Mouse (Mus musculus) forebrain, embryonic 14.5 days (tissue): ENCODE data around the gene En2. TPM values are rescaled to one million over a fixed set of nuclear protein-coding genes. Genes with fewer than 3 reads are reported as not detected.

Source experiments
- ATAC-seq: fragments of 200-750 bp; cut with Nextera tagmentation; 2 replicates; pipeline ENCODE4 v1.8.0; 2017; ENCODE audit warnings: mild to moderate bottlenecking, moderate library complexity
- DNase-seq: peaks from one replicate; pipeline ENCODE4 v3.0.0-alpha.2; 2015; ENCODE audit warnings: low spot score
- H3K27ac ChIP-seq: fragments of 300-500 bp; sonication (generic); 2 replicates; pipeline ENCODE4 v1.5.1; 2014; ENCODE audit warnings: low read depth, mild to moderate bottlenecking, control low read depth, low read length, moderate library complexity
- H3K27me3 ChIP-seq: fragments of 300-500 bp; sonication (generic); replicated peaks from 2 replicates; pipeline ENCODE4 v1.6.1; 2014; ENCODE audit warnings: low read length, control low read depth, mixed read lengths; ENCODE audit not compliant: control insufficient read depth, insufficient read depth
- H3K36me3 ChIP-seq: fragments of 300-500 bp; sonication (generic); 2 replicates; pipeline ENCODE4 v1.6.1; 2014; ENCODE audit warnings: low read length, control low read depth; ENCODE audit not compliant: control insufficient read depth, insufficient read depth
- H3K4me1 ChIP-seq: fragments of 300-500 bp; sonication (generic); 2 replicates; pipeline ENCODE4 v1.6.1; 2014; ENCODE audit warnings: antibody characterized with exemption, low read length, control low read depth; ENCODE audit not compliant: control insufficient read depth, insufficient read depth
- H3K4me2 ChIP-seq: fragments of 300-500 bp; sonication (generic); 2 replicates; pipeline ENCODE4 v1.6.1; 2014; ENCODE audit warnings: mild to moderate bottlenecking, control low read depth, low read length
- H3K4me3 ChIP-seq: fragments of 300-500 bp; sonication (generic); 2 replicates; pipeline ENCODE4 v1.5.1; 2014; ENCODE audit warnings: low read depth, low read length, control low read depth
- H3K9ac ChIP-seq: fragments of 300-500 bp; sonication (generic); 2 replicates; pipeline ENCODE4 v1.6.1; 2014; ENCODE audit warnings: mild to moderate bottlenecking, low read length, control low read depth, moderate library complexity
- H3K9me3 ChIP-seq: fragments of 300-500 bp; sonication (generic); replicated peaks from 2 replicates; pipeline ENCODE4 v1.6.1; 2016; ENCODE audit warnings: low read length, control low read depth, mixed read lengths; ENCODE audit not compliant: control insufficient read depth
- WGBS: fragments of 180-500 bp; shearing (Covaris S2); extraction: QIAGEN DNeasy Blood & Tissue Kit; methylation state at CpG from one replicate; pipeline ENCODE4 v1.1.7; 2014; 5-methylcytosine and 5-hydroxymethylcytosine counted together
- polyA plus RNA-seq: library from polyadenylated mRNA; unstranded; fragments of >200 nt; fragmentation: Nextera tagmentation; extraction: Ambion mirVana; gene quantifications from 2 replicates; pipeline ENCODE4 v1.2.1, GENCODE M21; 2014

Gene En2
- polyA plus RNA-seq = not detected in 2 replicates

- WGBS = under 1% methylated on average over 76 of the region's 113 CpGs
- DNase-seq = peak; percentile 82
- Histone ChIP-seq H3K4me3 (peak within 1 kb of the TSS; percentile 36), H3K4me1 (peaks cover 9% of the 10 kb centered on the region; the same call in 1 of the 2 replicates), H3K9ac (peak within 1 kb of the TSS; percentile 8; the same call in 1 of the 2 replicates), H3K27me3 (peaks cover 88% of the 10 kb centered on the region), H3K36me3 (no peaks in the 10 kb centered on the region), H3K4me2 (peak within 1 kb of the TSS; percentile 80), H3K27ac (no peak within 1 kb of the TSS), H3K9me3 (no peaks in the 10 kb centered on the region)
- ATAC-seq = peak; percentile 86
These were observed at the start of gene En2 for GRCm38 (mm10) chr5:28165358-28166255. En2 (plus strand) TSS chr5:28165694.

- under 1% methylated on average over 13 of the region's 13 CpGs for WGBS
- H3K4me3 ChIP-seq = no peak overlapping the region
- no peak for ATAC-seq
These were observed 48.1 kb upstream of the En2 start for GRCm38 (mm10) chr5:28117251-28117880.

GRCm38 (mm10) chr5:28117882-28118530 lies 47.5 kb upstream of the En2 start:
- Histone ChIP-seq H3K27me3 (peaks cover 63% of the 10 kb centered on the region), H3K4me3 (no peak overlapping the region; the same call in 1 of the 2 replicates), H3K9me3 (no peaks in the 10 kb centered on the region), H3K9ac (no peak overlapping the region), H3K36me3 (no peaks in the 10 kb centered on the region), H3K4me1 (no peaks in the 10 kb centered on the region), H3K4me2 (peak overlapping the region; percentile 20; the same call in 1 of the 2 replicates), H3K27ac (no peak overlapping the region)
- WGBS = under 1% methylated on average over 30 of the region's 30 CpGs
- DNase-seq (no peak), ATAC-seq (no peak)

More at GRCm38 (mm10) chr5:28117251-28117880, 48.1 kb upstream of the En2 start:
- no peaks in the 10 kb centered on the region for H3K4me1 ChIP-seq
- peaks cover 58% of the 10 kb centered on the region for H3K27me3 ChIP-seq
- no peak overlapping the region for H3K27ac ChIP-seq
- no peak overlapping the region for H3K9ac ChIP-seq
- no peak for DNase-seq
- H3K9me3 ChIP-seq = no peaks in the 10 kb centered on the region
- no peaks in the 10 kb centered on the region for H3K36me3 ChIP-seq
- no peak overlapping the region for H3K4me2 ChIP-seq

GRCm38 (mm10) chr5:28118531-28118925 lies 47.0 kb upstream of the En2 start:
- WGBS = under 1% methylated on average over 19 of the region's 19 CpGs
- H3K4me2 ChIP-seq = peak overlapping the region; percentile 20; the same call in 1 of the 2 replicates
- peaks cover 68% of the 10 kb centered on the region for H3K27me3 ChIP-seq
- no peak for DNase-seq
- H3K4me3 ChIP-seq = no peak overlapping the region; the same call in 1 of the 2 replicates
- no peaks in the 10 kb centered on the region for H3K36me3 ChIP-seq
- no peak overlapping the region for H3K9ac ChIP-seq
- no peak for ATAC-seq
- H3K9me3 ChIP-seq = no peaks in the 10 kb centered on the region
- no peaks in the 10 kb centered on the region for H3K4me1 ChIP-seq
- no peak overlapping the region for H3K27ac ChIP-seq

- no peak overlapping the region for H3K27ac ChIP-seq
- ATAC-seq (no peak), DNase-seq (no peak)
- no peak overlapping the region for H3K4me2 ChIP-seq
- 22% methylated on average over 3 of the region's 3 CpGs for WGBS
- H3K9ac ChIP-seq = no peak overlapping the region
- no peak overlapping the region for H3K4me3 ChIP-seq
- H3K4me1 ChIP-seq = no peaks in the 10 kb centered on the region
- peaks cover 79% of the 10 kb centered on the region for H3K27me3 ChIP-seq
- H3K36me3 ChIP-seq = no peaks in the 10 kb centered on the region
- H3K9me3 ChIP-seq = no peaks in the 10 kb centered on the region
These were observed 45.9 kb upstream of the En2 start for GRCm38 (mm10) chr5:28119576-28119975.

- H3K27ac ChIP-seq = no peak overlapping the region
- no peak overlapping the region for H3K4me2 ChIP-seq
- H3K36me3 ChIP-seq = no peaks in the 10 kb centered on the region
- no peaks in the 10 kb centered on the region for H3K4me1 ChIP-seq
- peak; percentile 85 for DNase-seq
- ATAC-seq = peak; percentile 90
- H3K9ac ChIP-seq = no peak overlapping the region
- peaks cover 93% of the 10 kb centered on the region for H3K27me3 ChIP-seq
- 2% methylated on average over 27 of the region's 27 CpGs for WGBS
- no peaks in the 10 kb centered on the region for H3K9me3 ChIP-seq
- no peak overlapping the region for H3K4me3 ChIP-seq
These were observed 42.7 kb upstream of the En2 start for GRCm38 (mm10) chr5:28122491-28123454.

GRCm38 (mm10) chr5:28123455-28123825 lies 42.1 kb upstream of the En2 start:
- H3K27me3 ChIP-seq = peaks cover 92% of the 10 kb centered on the region
- no peaks in the 10 kb centered on the region for H3K36me3 ChIP-seq
- peak; percentile 30; the same call in 1 of the 2 replicates for ATAC-seq
- H3K4me2 ChIP-seq = no peak overlapping the region
- no peak for DNase-seq
- WGBS = 1% methylated on average over 11 of the region's 11 CpGs
- no peak overlapping the region for H3K9ac ChIP-seq
- no peaks in the 10 kb centered on the region for H3K9me3 ChIP-seq
- no peak overlapping the region for H3K27ac ChIP-seq
- no peak overlapping the region for H3K4me3 ChIP-seq
- H3K4me1 ChIP-seq = no peaks in the 10 kb centered on the region
